Mouse (Mus musculus) brain, embryonic 14.5 days (tissue): ENCODE results near the gene Pbld1. TPM values are rescaled to one million over a fixed set of nuclear protein-coding genes. Genes with fewer than 3 reads are reported as not detected.

ENCODE experiments used
- DNase-seq: peaks from one replicate; pipeline ENCODE4 v3.0.0-alpha.2; 2011; ENCODE audit warnings: low read depth
- CTCF ChIP-seq: fragments of 200-500 bp; IDR thresholded peaks from 2 replicates; pipeline ENCODE4 v1.5.1; 2012; ENCODE audit warnings: inconsistent platforms, mild to moderate bottlenecking, moderate library complexity, borderline replicate concordance; ENCODE audit not compliant: insufficient read depth, insufficient read length; ENCODE audit errors: extremely low read depth
- POLR2A ChIP-seq: fragments of 200-500 bp; IDR thresholded peaks from 2 replicates; pipeline ENCODE4 v1.6.1; 2012; ENCODE audit warnings: mild to moderate bottlenecking, inconsistent platforms, borderline replicate concordance; ENCODE audit not compliant: poor library complexity, insufficient read depth, insufficient read length, severe bottlenecking; ENCODE audit errors: extremely low read depth
- polyA plus RNA-seq: library from polyadenylated mRNA; depleted of rRNA; stranded (reverse); fragments of >200 nt; gene quantifications from 2 replicates; pipeline ENCODE4 v1.2.3, GENCODE M21; 2012

The Pbld1 gene
- polyA plus RNA-seq, 1 experiment = 0.12 TPM

DNA sequence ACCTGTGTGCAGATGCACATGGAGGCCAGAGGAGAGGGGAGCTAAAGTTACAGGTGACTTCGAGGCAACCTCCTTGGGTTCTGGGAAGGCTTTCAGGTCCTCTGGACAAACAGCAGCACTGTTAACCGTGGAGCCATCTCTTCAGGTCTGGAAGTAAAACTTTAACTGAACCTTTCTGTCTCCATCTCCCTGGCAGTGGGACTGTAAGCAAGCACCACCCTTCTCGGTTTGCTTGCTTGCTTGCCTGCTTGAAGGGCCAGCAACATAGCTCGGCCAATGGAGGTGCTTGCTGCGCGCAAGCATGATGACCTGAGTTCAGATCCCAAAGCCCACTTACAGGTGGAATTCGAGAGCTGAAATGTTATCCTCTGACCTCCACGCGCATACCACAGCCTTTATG lies 4.6 kb downstream of the Pbld1 start:
- TF ChIP-seq CTCF (no peak), POLR2A (no peak)
- DNase-seq = no peak

DNA sequence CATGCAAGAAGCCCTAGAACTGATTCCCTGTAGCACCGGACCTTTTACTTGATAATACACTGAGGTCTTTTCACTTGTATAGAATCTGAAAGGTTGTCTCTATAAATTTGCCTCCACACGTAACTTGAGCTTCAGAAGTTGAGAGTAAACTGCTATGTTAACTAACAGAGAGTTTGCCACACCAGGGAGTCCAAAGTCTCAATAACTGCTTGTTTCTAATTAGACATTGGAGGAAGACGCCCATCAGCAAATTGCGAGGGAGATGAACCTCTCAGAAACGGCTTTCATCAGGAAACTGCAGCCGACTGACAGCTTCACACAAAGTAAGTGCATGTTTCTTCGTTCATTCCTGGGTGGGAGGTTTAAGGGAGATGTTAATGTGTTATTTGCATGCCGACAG lies 5.6 kb downstream of the Pbld1 start:
- DNase-seq = no peak
- no peak for TF ChIP-seq CTCF

DNA sequence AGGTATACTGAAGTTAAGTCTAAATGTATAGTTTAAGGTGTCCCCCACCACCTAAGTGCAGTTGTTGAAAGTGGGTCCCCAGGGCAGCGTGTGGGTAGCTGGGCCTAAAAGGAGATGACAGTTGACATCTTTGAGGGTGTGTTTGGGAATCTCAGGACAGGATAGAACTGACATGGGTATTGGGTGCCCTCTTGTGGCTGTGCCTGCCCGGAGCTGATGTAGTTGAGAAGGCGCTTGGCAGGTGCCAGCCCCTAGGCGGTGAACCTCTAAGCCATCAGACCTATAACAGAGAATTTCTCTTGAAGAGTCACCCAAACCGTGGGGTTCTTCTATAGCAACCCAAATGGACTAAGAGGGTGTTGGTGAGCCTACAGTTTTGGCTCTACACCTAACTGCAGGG lies 6.0 kb downstream of the Pbld1 start:
- TF ChIP-seq POLR2A (no peak), CTCF (peak; percentile 94)
- peak; percentile 91 for DNase-seq

DNA sequence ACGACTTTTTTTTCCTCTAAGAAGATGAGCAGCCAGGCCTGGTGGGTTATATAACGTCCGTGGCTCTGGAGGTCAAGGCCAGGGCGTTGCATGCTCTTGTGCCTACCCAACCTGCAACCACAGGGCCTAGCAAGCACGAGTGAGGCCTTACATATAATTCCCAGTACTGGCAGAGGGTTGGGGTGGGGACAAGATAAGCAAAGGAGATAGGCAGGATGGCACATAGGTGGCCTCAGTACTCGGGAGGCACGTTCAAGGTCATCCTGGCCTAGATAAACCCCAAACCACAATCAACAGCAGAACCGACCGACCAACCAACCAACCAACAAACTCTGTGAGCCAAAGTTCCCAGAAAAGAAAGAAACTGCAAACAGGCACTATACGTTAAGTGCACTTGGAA lies 26.3 kb downstream of the Pbld1 start:
- TF ChIP-seq POLR2A = no peak
- TF ChIP-seq CTCF = no peak
- no peak for DNase-seq

DNA sequence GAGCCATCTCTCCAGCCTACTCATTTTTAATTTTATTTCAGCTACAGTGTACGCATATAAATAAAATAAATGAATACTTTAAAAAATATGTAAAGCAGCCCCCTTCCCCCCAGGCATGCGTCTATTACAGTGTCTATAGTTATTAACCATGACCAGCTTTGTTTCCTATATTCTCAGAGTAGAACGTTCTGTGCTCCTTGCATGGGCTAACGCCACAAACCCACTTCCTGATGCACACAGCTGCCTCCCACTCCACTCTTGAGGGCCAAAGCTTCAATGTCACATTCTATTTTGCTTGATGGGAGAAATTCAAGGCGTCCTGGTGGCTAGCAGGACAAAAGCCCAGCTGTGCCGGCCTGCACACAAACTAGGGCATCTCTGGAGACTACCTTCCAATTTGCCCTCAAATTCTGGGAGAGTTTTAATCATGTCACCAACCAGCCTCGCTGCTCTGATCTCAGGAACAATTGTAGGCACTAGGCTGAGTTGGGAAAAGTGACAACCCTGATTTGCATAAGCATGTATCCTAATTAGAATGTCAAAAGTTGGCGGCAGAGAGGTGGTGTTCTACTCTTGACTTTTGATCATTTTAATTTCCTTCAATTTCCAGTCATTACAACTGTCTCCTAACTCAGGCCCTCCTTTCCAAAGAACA lies 29.3 kb downstream of the Pbld1 start:
- no peak for TF ChIP-seq POLR2A
- TF ChIP-seq CTCF = no peak
- peak; percentile 45 for DNase-seq

DNA sequence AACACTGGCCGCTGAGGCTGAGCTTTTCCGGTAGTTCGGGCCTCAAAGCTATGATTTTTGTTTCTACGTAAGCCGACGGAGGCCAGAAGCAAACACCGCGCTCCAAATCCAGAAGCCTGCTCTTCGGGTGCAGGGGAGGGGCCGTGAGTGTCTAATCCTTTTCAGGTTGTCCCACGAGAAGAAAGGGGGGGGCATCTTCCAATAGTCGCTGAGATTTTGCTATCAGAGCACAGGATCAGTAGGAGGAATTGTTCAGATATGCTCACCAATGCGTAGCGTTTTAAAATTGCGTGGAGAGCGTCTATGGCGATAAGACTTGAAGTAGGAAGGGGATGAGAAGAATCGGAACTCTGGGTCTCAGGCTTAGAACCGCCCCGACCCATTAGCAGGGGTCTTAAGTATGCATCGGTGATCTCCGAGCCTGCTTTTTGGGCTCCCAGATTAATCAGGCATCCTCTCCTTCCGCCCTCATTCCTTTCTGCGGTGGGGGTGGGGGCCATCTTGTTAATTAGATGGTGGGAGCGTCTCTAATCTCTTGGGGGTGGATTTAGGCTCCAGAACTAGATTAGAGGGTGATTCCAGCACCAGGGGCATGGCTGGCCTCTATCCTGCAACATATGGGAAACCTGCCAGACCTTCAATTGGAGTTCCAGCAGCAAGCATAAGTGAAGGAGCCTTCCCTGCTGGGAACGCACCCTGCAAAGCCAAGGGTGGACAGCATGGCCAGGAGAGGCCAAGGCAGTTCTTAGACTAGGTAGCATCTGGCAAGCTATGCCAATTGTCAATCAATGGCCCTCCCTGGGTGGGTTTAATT lies 30.0 kb downstream of the Pbld1 start:
- DNase-seq = peak; percentile 51
- no peak for TF ChIP-seq CTCF
- TF ChIP-seq POLR2A = no peak

DNA sequence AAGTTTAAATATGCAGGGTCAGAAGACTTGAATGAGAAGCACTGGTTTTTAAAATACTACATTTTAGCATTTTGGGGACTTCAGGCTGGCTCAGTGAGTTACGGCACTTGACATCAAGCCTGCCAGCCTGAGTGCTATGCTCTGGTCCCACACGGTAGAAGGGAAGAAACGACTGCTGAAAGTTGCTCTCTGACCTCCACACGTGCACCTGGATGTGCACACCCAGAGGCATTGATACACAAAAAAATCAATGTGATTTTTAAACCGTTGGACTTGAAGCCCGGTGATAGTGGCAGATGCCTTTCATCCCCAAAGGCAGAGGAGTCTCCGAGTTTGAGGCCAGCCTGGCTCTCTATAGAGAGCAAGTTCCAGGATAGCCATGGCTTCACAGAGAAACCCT lies 32.0 kb downstream of the Pbld1 start:
- TF ChIP-seq POLR2A = no peak
- TF ChIP-seq CTCF = no peak
- no peak for DNase-seq

DNA sequence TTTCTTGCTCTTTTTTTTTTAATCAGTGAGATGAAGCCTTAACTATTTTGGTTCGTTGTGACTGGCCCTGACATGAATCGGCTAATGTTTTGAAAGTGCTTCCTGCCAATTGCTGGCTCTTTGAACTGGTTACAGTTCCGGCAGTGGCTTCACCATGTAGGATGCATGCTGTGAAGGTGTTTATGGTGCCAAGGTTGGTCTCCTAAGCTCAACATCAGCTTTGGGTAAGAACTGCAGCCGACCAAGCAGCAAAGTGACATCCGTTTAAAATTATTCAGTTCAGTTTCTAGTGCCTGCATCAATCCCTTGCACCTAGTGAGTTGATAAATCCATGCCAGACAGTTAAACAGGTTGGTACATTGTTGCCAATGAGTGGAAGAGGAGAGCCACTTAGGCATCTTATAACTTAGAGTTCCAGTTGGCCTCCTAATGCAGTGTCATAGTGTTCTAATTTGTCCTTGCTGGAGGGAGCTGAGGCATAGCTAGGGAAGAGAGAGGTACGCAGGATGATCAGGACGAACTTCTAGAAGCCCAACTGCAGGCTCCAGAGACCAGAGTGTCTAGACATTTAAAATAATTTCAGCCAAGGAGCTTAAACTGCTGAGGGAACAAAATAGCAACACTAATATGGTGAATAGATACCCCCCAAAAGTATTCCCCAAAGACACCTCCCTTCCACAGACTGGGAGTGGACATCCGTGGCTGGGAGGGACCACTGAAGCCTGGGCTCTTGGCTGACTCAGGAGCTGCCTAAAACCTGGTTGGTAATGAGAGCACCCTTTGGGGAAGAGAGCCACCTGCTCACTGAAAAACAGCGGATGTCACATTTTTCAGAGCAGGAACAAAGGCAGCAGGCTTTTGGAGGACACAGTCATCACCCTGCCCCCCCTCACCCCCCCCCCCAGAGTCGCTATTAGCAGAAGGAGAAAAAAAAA lies 32.9 kb downstream of the Pbld1 start:
- DNase-seq = no peak
- no peak for TF ChIP-seq POLR2A
- no peak for TF ChIP-seq CTCF

DNA sequence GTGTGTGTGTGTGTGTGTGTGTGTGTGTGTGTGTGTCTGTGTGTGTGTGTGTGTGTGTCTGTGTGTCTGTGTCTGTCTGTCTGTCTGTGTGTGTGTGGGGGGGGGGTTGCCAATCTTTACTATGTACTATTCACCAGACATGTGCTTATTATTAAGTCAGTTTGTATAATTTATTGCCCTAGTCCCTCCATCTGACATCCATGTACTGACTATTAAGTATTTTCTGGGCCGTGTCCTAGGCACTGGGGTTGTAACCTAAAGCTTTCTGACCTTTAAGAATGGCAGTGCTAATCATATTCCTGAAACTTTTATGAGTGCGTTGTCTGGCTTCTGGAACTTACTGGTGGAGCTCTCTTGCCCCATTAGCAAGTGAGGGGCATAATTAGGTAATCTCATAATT lies 36.8 kb downstream of the Pbld1 start:
- TF ChIP-seq POLR2A (no peak), CTCF (no peak)

DNA sequence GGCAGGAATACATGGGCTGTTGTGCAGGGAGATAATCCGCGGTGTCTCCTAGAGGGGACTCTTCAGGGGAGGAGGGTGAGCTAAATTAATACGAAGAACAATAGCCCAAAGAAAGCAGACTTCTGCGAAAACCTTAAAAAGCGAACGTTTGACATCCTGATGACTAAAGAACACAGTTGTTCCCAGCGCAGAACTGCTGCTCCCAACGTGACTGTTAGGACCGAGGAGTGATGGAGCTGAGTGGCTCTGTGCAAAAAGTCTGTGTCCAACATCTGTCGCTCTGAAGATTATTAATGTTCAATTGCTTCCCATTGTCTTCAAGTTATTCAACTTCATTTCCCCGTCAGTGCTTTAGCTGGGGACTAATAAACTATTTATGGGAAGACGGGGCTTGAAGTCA lies 38.2 kb downstream of the Pbld1 start:
- no peak for TF ChIP-seq POLR2A
- TF ChIP-seq CTCF = no peak
- no peak for DNase-seq

More for the DNA sequence above, 36.8 kb downstream of the Pbld1 start:
- DNase-seq = no peak

DNA sequence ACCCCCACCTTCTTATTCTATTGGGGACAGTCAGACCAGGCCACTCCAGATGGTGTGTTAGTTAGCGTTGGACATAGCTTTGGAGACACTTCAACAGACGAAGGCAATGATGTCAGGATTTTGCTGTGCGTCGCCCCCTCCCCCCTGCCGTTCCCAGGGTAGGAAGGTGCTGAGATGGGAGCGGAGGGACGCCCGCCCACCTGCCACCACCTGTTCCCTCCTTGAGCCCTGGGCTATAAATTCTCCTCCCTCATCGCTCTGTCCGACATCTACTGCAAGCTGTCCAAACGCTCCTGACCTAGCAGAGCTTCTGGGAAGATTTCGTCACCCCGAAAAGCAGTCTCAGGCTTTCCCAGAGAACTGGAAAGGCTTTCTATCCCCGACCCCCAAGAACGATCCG lies 39.6 kb downstream of the Pbld1 start, which contains the start of gene Atoh7:
Atoh7 (plus strand) TSS at position 131 of the 400 bp plus-strand sequence.
- no peak for TF ChIP-seq CTCF
- no peak for TF ChIP-seq POLR2A
- peak; percentile 34 for DNase-seq

DNA sequence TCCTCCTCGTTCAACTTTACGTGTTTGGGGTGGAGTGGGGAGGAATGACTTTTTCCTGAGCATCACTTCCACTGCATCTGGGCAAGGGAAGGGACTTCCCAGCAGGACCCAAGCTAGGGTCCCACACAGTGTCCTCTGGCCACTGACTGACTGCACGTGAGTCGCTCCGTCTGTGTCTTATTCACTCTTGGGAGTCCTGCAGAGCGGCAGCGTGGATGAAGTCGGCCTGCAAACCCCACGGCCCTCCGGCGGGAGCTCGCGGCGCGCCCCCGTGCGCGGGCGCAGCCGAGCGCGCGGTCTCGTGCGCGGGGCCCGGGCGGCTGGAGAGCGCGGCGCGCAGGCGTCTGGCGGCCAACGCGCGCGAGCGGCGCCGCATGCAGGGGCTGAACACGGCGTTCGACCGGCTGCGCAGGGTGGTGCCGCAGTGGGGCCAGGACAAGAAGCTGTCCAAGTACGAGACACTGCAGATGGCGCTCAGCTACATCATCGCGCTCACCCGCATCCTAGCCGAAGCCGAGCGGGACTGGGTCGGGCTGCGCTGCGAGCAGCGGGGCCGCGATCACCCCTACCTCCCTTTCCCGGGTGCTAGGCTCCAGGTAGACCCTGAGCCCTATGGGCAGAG lies 40.1 kb downstream of the Pbld1 start:
- TF ChIP-seq POLR2A (peak; percentile 48; the same call in 1 of the 2 replicates), CTCF (no peak)
- DNase-seq = peak; percentile 85
